Mouse (Mus musculus): ENCODE data around the gene Myo5a.

Gene Myo5a

DNA sequence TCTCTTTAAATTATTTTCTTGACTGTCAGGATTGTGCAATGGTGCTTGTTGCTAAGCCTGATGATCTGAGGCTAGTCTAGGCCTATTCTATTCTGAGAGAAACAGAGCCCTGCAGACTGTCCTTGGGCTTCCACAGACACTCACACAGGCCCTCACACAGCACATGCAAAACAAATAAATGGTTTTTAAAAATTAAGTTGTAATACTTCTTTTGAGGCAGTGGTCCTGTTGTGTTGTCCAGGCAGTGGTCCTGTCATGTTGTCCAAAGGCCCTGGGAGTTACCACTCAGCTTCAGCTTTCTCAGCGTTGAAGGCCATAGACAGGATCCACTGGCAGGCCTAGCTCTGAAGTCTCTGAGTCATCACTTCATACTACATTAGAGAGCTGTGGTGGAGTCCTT is 130.7 kb downstream of the Myo5a start:
- no peak for DNase-seq (ENCODE audit: low spot score)

DNA sequence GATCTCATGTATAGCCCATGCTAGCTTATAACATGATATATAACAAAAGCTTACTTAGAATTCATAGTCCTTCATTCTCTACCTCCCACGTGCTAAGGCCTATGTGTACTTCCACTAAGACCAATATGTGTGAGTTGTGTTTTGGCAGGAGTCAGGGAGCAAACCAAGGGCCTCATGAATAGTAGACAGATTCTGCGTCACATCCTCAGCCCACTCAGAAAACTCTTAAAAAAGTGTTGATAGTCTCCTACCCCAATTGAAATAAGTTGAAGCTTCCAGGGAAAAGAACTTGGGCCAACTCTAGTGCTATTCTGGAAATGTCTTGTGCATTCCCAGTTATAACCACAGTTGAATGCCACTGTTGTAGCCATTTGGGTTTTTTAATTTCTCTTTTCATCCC is 131.2 kb downstream of the Myo5a start:
- DNase-seq (ENCODE audit: low spot score), result no peak

DNA sequence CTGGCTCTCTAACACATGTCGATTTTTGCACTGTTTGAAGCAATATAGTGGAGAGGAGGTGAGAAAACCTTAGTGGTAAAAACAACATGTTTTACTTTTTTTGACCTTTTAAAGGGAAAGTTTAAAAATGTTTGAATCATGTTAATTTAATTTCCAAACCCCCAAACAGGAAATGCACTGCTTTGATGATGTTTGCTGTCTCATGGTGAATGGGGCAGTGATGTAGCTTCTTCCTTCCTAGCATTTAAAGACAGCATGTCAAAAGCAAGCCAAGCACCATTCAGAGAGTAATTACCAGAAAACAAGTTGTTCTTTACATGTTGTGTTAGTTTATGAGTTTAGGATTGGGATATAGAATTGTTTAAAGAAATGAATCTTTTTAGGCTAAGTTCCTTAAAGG is 138.4 kb downstream of the Myo5a start:
- no peak for DNase-seq (ENCODE audit: low spot score)

DNA sequence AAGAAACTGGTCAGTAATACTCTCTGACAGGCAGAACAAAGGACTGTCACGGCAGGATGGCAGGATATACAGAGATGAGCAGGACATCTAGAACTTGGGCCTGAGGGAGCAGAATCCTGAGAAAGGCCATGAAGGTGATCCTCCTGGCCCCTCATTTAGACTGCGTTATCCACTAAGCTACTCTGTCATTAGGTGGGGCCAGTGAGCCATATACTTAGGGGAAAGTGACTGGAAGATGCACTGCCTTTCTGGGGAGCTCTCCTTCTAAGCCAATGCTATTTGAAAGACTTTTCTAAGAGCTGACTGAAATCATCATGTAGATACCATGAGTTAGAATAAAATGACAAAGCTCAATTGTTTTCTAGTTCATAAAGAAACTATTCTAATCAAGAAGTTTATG is 139.5 kb downstream of the Myo5a start:
- DNase-seq (ENCODE audit: low spot score), result no peak

DNA sequence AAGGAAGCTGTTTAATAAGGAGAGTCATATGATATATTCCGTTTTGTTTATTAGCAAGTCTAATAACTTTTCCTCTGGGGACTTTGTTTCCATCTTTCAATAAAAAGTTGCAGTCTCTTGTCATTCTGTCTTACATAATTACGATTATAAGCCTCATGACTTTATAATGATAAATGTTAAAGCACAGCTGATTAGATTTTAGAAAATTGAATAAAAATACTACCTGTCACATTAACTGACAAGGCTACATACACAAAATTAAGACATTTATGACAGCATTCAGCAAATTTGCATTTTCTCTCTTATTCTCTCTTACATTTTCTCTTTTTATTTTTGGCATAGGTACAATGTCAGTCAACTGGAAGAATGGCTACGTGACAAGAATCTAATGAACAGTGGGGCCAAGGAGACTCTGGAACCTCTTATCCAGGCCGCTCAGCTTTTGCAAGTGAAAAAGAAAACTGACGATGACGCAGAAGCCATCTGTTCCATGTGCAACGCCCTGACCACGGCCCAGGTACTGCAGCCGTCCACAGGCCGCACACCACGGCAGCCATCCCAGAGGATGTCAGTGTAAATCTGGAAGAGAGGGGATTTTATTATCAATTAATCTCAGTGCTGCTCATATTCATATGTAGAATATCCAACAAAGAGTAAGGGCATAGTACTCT is 144.1 kb downstream of the Myo5a start:
- no peak for DNase-seq (ENCODE audit: low spot score)

DNA sequence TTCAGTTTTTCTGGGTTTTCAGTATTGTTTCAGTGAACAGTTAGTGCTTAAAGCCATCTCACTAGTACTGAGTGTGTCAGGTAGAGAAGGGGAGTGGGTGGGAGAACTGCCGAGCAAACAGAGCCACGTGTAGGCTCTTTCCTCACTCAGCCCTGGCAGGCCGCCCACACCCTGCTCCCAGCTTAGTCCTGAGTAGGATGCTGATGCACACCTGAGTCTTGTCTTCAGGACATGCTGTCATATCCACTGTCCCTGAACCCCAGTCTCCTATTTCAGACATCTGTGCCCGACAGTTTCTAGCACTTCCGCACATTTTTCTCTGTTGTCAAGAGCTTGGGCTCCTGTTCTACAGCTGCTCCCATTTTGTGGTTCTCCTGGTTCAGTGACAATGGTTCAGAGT is 149.1 kb downstream of the Myo5a start:
- DNase-seq (ENCODE audit: low spot score), result no peak

DNA sequence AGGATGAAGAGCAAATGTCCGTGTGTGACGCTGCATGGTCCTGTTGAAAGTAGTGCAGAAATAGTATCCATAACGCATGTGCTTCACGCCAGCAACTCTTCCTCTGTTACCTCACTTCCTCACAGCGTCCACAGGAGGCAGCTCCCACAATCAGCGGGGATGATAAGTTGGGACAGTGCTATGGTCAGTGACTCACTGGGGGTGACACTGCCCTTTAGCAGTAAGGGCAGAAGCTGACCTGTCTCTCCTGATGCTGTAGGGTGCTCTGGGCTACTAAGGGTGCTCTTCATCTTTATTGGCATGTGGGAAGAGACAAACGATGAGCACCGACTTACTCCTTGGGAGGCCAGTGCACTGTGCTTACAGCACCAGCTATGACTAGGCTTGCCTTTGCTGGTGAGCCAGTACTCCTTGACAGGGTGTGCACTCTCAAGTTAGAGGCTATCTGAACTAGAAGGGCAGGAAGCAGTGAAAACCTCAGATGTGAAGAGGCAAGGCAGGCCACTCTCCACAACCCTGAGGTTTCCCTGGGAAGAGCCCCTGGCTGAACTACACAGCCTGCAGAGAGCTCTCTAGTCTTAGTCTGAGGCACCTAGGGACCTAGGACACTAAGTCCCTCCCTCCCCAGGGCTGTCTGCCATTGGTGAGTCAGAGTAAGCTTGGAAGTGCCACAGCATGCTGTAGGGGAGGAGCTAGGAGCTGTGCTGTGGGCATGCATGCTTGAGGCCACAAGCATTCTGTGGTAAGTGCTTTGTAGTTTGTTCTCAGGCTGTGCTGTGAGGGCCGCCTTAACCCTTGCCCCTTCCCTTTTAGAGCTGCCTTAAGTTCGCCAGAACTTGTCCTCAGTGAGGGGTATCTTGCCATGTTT is 150.8 kb downstream of the Myo5a start:
- no peak for DNase-seq (ENCODE audit: low spot score)

DNA sequence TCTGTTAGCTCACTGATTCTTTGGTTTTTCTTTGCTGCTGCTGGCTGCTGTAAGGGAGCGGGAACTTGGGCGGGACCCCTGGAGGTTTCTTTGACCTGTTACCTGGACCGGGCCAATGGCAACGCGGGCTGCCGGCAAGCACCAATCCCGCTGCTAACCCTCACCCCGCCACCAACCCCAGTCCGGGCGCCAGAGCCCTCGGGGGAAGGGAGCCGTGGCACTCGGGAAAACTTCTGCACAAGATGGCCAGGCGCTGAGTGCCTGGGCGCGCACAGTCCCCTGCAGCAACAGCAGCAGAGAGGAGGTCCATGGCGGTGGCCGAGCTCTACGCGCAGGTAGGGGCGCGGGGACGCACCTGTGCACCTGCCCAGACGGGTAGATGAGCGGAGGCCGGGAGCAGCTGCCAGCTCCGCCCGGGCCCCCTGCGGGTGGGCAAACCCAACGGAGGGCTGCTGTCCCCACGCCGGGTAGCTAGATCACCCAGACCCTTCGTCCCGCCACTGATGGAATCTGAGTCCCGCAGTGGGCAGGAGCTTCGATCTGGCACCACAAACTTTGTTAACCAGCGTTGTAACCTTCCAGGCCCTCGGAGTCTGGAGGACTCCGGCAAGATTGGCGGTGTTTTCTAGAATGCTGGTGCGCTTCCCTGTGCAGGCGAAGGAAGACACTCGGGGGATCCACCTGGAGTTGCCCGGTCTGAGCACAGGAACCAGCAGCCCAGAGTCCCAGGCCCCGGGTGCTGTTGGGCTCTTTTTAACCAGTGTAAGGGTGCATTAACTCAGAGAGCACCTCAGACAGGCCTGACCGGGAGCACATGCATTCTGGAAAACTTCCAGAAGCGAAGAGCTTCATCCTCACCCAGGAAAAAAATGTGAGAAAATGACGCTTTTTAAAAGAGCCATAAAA is 161.3 kb downstream of the Myo5a start, which contains the start of gene Myo5c:
TSS of gene Myo5c (plus strand) at position 180 of the 906 bp plus-strand sequence.
- no peak for DNase-seq (ENCODE audit: low spot score)

DNA sequence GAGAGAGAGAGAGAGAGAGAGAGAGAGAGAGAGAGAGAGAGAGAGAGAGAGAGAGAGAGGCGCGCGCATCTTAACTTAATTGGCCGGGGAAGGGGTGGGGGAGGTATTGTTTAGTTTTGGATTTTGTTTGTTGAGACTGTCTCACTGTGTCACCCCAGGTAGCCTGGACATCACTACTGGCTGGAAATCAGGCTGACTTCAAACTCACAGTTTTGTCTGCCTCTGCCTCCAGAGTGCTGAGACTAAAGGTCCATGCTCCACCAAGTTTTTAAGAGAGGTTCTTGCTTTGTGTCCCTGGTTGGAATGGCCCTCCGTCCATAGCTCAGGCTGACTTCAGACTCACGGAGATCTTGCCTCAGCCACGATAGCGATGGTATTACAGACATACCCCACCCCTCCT is 162.0 kb downstream of the Myo5a start:
- no peak for DNase-seq (ENCODE audit: low spot score)

DNA sequence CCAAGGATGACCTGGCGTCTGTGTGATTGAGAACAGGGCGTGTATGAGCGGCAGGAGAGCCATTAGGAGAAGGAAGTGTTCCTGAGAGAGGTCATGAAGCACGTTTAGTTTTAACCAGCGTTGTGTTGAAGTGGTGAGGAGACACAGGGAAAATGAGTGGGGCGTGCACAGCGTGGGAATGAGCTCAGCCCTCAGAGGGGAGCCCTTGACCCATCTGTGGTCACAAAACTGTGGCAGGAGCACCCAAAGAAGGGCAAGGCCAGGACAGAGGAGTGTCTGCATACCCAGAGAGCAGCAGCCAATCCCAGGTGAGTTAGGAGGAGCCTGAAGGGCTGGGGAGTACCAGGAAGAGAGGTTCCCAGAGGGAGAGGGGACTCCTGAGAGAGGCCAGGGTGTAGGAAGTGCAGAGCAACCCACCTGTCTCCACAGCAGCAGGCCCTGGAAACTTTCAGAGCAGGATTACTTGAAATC is 163.5 kb downstream of the Myo5a start:
- DNase-seq (ENCODE audit: low spot score), result no peak

DNA sequence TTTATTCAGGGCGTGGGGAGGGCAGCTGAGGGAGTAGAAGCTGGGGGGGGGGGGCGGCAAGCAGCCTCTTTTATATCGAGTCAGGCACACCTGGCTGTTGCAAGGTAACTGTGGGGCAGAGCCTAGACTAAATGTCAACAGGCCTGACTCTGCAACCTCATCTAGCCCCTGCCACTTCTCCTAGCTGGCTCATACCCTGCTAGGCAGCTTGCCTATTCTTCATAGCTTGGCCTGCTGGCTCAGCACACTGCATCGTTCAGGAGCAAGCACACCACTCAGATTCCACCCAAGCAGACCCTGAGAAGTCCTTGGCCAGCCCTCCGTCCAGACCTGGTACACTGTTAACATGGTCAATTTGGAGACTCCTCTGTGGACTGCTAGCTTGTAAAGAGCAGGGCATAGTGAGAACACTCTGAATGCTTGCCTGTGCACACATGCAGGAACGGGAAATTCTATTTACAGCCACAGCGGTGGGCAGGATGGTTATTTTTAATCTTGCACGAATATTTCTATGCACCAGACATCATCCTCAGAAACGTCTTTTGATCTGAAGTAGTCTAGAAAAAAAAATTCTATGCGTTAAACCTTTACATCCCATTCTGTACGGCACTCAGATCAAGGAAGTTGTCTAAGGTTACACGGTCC is 164.3 kb downstream of the Myo5a start:
- DNase-seq (ENCODE audit: low spot score), result no peak

DNA sequence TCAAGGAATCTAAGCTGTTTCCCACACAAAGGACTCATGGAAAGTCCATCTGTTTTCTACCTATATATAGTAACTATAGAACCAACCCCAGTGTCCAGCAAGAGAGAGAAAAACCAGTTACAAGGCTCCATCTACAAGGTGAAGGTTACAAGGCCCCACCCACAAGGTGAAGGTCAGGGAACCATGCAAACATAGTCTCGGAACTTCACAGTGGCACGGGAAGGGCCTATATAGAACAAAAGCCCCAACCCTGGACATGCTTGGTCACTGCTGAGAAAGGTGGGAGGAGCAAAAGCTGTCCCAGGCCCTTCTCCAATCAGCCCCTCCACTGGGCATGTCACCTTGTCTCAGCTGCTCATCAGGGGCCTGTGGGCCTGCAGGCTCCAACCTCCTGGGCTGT is 164.9 kb downstream of the Myo5a start:
- DNase-seq (ENCODE audit: low spot score), result no peak

DNA sequence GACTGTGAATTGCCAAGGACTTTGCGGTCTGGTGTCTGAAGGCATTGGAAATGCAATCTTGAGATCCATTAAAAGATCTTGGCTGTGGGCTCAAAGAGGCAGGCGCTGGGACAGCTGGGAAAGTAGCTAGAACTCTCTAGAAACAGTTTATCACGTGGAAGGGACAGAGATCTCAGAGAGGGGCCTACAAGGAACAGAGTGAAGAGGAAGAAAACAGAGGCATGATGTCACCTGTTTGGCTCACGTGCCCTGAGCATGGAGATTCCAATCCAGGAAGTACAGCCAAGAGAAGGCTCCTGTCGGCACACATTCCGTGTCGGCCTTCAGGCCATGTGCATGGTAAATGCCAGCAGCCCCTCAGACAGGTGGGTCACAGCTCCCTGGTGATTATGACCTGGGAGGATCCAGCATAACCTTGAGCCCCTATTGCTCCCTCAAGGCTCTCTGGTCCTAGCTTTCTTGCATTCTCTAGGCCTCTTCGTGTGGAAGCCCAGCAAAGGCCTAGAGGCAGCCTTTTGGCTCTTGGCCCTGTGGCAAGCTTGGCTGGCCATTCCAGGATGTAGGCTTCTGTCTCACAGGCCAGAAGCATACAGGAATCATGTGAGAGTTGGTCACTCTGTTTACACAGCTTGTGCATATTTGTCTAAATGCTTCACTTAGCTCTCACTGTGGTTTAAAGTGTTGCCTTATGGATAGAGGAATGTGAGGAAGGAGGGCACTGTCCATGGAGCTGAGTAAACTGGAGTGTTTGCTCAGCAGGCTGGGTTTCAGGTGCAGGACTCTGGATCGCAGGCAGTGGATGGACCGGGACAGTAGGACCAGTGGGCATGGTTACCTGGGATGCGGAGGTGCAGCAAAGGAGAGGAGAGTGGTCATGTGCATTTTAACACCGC is 165.8 kb downstream of the Myo5a start:
- no peak for DNase-seq (ENCODE audit: low spot score)

DNA sequence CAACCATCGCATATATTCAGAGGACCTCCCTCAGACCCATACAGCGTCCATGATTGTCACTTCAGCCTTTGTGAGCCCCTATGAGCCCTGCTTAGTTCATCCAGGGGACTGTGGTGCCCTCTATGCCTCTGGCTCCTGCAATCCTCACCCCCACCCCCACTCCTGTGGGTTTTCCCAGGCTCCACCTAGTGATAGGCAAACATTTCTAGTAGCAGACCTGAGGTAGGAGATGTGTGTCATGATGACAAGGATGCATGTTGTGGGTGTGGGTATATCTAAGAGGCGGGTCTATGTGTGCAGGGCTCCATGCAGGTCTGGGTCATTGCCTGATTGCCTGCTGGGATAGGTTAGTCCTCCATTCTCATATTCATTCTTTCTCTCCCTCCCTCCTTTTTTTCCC is 167.4 kb downstream of the Myo5a start:
- DNase-seq (ENCODE audit: low spot score), result no peak

DNA sequence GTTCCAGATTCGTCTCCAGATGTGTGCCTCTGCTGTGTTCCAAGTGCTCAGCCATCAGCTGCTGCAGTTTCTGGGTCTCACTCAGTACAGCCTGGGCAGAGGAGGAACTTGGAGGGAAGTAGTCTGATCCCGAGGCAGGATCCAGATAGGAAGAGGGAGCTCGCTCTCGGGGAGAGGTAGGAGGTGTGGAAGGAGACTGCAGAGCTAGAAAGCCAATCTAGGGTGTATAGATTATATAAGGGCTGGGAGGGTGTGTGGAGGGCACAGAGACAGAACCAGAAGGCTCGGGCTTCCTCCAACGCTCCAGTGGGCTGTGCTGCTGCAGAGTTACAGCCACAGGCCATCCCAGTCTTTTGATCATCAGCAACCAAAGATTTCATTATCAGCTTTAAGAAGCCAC is 172.2 kb downstream of the Myo5a start:
- DNase-seq (ENCODE audit: low spot score), result no peak

DNA sequence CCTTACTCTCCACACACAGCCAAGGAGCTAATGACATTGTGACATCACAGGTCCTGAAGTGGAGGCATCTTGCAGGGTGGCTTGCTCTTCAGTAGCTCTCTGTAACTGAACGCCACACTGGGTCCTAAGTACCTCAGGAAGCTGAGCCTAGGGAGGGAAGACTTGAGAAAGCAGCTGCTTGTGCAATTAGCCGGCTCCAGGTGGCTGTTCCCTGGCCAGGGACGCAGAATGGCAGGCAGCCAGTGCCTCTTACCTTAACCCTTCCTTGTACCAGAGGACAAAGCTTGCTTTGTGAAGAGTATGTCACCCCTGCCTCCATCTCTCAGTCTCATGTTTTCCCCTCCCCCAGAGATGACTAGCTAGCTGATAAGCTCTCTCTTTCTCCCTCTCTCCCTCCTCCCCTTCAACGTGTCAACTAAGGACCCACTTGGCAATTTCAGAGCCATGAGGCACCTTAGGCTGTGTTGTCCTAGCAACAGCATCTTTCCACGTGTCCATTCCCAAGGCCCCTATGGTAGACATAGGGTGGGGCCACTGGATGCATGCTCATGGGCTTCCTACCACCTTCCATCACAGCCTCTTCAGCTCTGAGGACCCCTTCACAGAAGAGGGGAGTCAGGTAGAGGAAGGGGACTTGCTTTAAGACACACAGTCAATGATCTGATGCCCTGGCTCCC is 173.1 kb downstream of the Myo5a start:
- no peak for DNase-seq (ENCODE audit: low spot score)

DNA sequence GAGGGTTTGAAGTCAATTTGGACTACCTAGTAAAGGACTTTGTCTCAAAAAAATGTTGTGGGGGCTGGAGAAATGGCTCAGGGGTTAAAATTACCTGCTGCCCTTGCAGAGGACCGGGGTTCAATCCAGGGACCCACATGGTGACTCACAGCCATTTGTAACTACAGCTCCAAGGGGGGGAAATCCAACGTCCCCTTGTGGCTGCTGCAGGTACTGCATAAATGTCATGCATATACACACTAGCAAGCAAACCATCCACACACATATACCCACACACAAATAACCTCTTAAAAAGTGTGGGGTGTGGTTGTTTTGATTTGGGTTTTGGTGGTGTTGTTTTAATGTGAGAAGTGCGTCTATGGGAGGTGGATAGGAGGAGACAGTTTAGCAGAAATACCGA is 173.7 kb downstream of the Myo5a start:
- DNase-seq (ENCODE audit: low spot score), result no peak

DNA sequence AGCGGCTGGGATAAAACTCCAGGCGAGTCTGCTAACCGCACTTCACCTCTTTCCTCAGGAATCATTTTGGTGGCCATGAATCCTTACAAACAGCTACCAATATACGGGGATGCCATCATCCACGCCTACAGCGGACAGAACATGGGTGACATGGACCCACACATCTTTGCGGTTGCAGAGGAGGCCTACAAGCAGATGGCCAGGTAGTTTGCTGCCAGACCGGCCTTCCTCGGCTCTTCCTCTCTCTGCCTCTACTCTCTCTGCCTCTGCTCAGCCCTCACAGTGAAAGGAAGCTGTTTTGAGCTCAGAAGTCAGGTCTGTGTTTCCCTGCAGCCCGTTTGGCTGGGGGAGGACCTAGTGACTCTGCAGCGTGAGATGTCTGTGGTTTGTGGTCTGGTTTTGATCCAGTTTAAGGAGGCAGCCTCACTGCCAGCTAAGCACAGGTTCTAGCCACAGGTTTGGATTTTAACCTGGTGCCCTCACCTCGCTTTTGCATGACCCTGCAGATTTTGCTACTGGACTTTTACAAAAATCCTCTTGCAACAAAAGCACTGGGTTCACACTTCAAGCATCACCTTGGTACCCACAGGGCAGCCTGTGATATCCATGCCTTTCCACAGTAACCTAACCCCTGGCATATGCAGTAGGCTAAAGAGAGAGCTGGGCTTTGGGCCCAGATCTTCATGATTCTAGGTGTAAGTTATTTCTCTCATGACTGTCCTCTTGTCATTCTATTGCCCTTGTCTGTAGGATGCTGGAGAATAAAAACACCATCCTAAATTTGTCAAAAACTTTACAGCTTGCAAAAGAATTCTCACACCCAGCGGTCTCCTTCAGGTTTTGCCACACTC is 175.5 kb downstream of the Myo5a start:
- DNase-seq (ENCODE audit: low spot score), result no peak

DNA sequence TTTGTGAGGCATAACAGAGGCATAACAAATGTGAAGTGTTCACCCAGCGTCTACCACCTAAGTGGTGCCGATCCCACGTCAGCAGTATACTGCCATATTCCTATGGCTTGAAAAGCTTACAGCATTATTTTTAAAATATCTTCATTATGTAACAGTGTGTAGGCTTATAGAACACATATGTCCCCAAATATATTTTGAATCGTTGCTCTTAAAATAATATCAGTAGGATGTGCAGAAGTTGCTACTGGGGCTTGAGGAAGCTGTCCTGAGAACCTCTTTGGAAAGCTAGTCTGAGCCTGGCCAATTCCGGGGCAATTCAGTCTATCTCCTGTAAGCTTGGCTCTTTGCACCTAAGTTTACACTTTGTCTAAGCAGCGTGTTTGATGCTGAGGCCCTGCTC is 177.1 kb downstream of the Myo5a start:
- no peak for DNase-seq (ENCODE audit: low spot score)

Measured in layer of hippocampus, adult 9-10 months (tissue).